In genomic region chr3:65928614-65929272, GRCm38 (mm10) we compare ENCODE assay signal across 9 mouse cellular contexts. TPM values are rescaled to one million over a fixed set of nuclear protein-coding genes. Genes with fewer than 3 reads are reported as not detected.
DNase-seq lines count a peak whose midpoint lies in the region; ATAC-seq and TF ChIP-seq lines count a peak whose summit lies in the region.
"Had no signal": no experiment of that assay in that cellular context is flagged by ENCODE, and none has a peak within 500 bp of the region (broad histone marks: within the 10 kb centered on the region; RNA-seq: fewer than 3 reads in every experiment).

No protein-coding gene starts in this region.

- DNase-seq in layer of hippocampus, adult 2 months (ENCODE audit: low spot score in 2 of 2): no peak
- DNase-seq in layer of hippocampus, postnatal 36 days: no peak
- peak; percentile 19 for DNase-seq in retina, embryonic 14.5 days (ENCODE audit: low spot score)
- no peak for DNase-seq in ovary, postnatal 14 days (ENCODE audit: low spot score)
- DNase-seq in left cerebral cortex, adult 8-10 months (ENCODE audit: low spot score in 2 of 2): no peak

- no peaks in the 10 kb centered on the region for H3K36me3 ChIP-seq in embryonic facial prominence, embryonic 13.5 days
- no peaks in the 10 kb centered on the region for H3K36me3 ChIP-seq in limb, embryonic 12.5 days

- no peak for ATAC-seq in embryonic facial prominence, embryonic 13.5 days (ENCODE audit: insufficient number of reproducible peaks, insufficient read depth, low FRiP score, low TSS enrichment, low read depth)
- no peak for ATAC-seq in limb, embryonic 12.5 days (ENCODE audit: insufficient number of reproducible peaks, insufficient read depth, low FRiP score, low TSS enrichment, low read depth)
- ATAC-seq in monocyte, adult 5-6 weeks (replicated peaks; ENCODE audit: insufficient number of reproducible peaks, low FRiP score, low TSS enrichment, poor library complexity, severe bottlenecking): no peak

- H3K4me1 ChIP-seq in embryonic facial prominence, embryonic 13.5 days: peaks cover 27% of the 10 kb centered on the region
- H3K4me1 ChIP-seq in limb, embryonic 12.5 days (replicated peaks): peaks cover 16% of the 10 kb centered on the region

- H3K9me3 ChIP-seq in embryonic facial prominence, embryonic 13.5 days: no peaks in the 10 kb centered on the region
- H3K9me3 ChIP-seq in limb, embryonic 12.5 days: no peaks in the 10 kb centered on the region

- WGBS in embryonic facial prominence, embryonic 13.5 days: 36% methylated on average over 4 of the region's 4 CpGs
- WGBS in limb, embryonic 12.5 days: 55% methylated on average over 4 of the region's 4 CpGs

- H3K27me3 ChIP-seq in embryonic facial prominence, embryonic 13.5 days: no peaks in the 10 kb centered on the region
- no peaks in the 10 kb centered on the region for H3K27me3 ChIP-seq in limb, embryonic 12.5 days
- H3K27me3 ChIP-seq: Patski had no signal

- no peak overlapping the region for H3K9ac ChIP-seq in embryonic facial prominence, embryonic 13.5 days
- no peak overlapping the region; the same call in 1 of the 2 replicates for H3K9ac ChIP-seq in limb, embryonic 12.5 days (replicated peaks)

- peak overlapping the region; percentile 54 for H3K4me2 ChIP-seq in embryonic facial prominence, embryonic 13.5 days
- peak overlapping the region; percentile 52 for H3K4me2 ChIP-seq in limb, embryonic 12.5 days

- no peak for TF ChIP-seq CTCF in layer of hippocampus, adult 2 months (conservative IDR thresholded peaks at IDR 0.05)

- H3K27ac ChIP-seq in layer of hippocampus, adult 2 months: peak overlapping the region; percentile 37; the same call in 1 of the 2 replicates
- peak overlapping the region; percentile 33; the same call in 1 of the 2 replicates for H3K27ac ChIP-seq in embryonic facial prominence, embryonic 13.5 days
- H3K27ac ChIP-seq in limb, embryonic 12.5 days: no peak overlapping the region

- H3K4me3 ChIP-seq in layer of hippocampus, adult 2 months: no peak overlapping the region
- peak overlapping the region; percentile 27; the same call in 1 of the 2 replicates for H3K4me3 ChIP-seq in embryonic facial prominence, embryonic 13.5 days
- H3K4me3 ChIP-seq in limb, embryonic 12.5 days (replicated peaks): no peak overlapping the region

RNA-seq across cellular contexts. Expression of gene Ccnl1, which starts 29.3 kb away (rescaled TPM):
- 10 to 100 TPM; 66.2 to 66.8 TPM for total RNA-seq in layer of hippocampus, adult 2 months (2021)
- 10 to 100 TPM; 60.4 to 67.2 TPM for total RNA-seq in layer of hippocampus, postnatal 36 days (2021)
- polyA plus RNA-seq in embryonic facial prominence, embryonic 13.5 days (2015; fragmentation: Nextera tagmentation; extraction: Ambion mirVana): 107 and 123 TPM in 2 replicates
- polyA plus RNA-seq in limb, embryonic 12.5 days (2016; fragmentation: Nextera tagmentation; extraction: Ambion mirVana): 139 and 144 TPM in 2 replicates
- total RNA-seq in monocyte, adult 5-6 weeks (2017): 637 to 1,006 TPM (median 735 TPM) in 3 replicates
- total RNA-seq in left cerebral cortex, adult 8-10 months (2022): 10 to 100 TPM; 50.2 to 57.0 (median 52.7) TPM
